Mouse (Mus musculus) stomach, postnatal 0 days (tissue): ENCODE measurements around the gene Arhgef3. TPM values are rescaled to one million over a fixed set of nuclear protein-coding genes. Genes with fewer than 3 reads are reported as not detected.

ENCODE experiments used
- ATAC-seq: fragments of 200-750 bp; cut with Nextera tagmentation; 2 replicates; pipeline ENCODE4 v1.8.0; 2017; ENCODE audit not compliant: low FRiP score, low TSS enrichment
- DNase-seq: peaks from one replicate; pipeline ENCODE4 v3.0.0-alpha.2; 2016; ENCODE audit warnings: low spot score
- H3K27ac ChIP-seq: fragments of 300-500 bp; sonication (generic); replicated peaks from 2 replicates; pipeline ENCODE4 v1.5.1; 2014; ENCODE audit warnings: mild to moderate bottlenecking, control low read depth
- H3K27me3 ChIP-seq: fragments of 300-500 bp; sonication (generic); 2 replicates; pipeline ENCODE4 v1.6.1; 2014; ENCODE audit warnings: low read length; ENCODE audit not compliant: control insufficient read depth, insufficient read depth
- H3K36me3 ChIP-seq: fragments of 300-500 bp; sonication (generic); 2 replicates; pipeline ENCODE4 v1.6.1; 2014; ENCODE audit warnings: low read length, mixed read lengths; ENCODE audit not compliant: control insufficient read depth, insufficient read depth
- H3K4me1 ChIP-seq: fragments of 300-500 bp; sonication (generic); replicated peaks from 2 replicates; pipeline ENCODE4 v1.6.1; 2014; ENCODE audit warnings: antibody characterized with exemption; ENCODE audit not compliant: control insufficient read depth, insufficient read depth
- H3K4me2 ChIP-seq: fragments of 300-500 bp; sonication (generic); replicated peaks from 2 replicates; pipeline ENCODE4 v1.6.1; 2014; ENCODE audit warnings: low read depth, mild to moderate bottlenecking, control low read depth, moderate library complexity
- H3K4me3 ChIP-seq: fragments of 300-500 bp; sonication (generic); 2 replicates; pipeline ENCODE4 v1.5.1; 2014; ENCODE audit warnings: low read depth, low read length, control low read depth
- H3K9ac ChIP-seq: fragments of 300-500 bp; sonication (generic); 2 replicates; pipeline ENCODE4 v1.6.1; 2014; ENCODE audit warnings: mild to moderate bottlenecking, low read length, control low read depth, mixed read lengths
- H3K9me3 ChIP-seq: fragments of 300-500 bp; sonication (generic); 2 replicates; pipeline ENCODE4 v1.6.1; 2016; ENCODE audit warnings: low read length; ENCODE audit not compliant: control insufficient read depth
- CTCF ChIP-seq: IDR thresholded peaks from 2 replicates; pipeline ENCODE4 v1.5.1; 2016; ENCODE audit warnings: antibody characterized with exemption, low read depth, mild to moderate bottlenecking, moderate library complexity
- EP300 ChIP-seq: optimal IDR thresholded peaks from 2 replicates; pipeline ENCODE3; 2016; ENCODE audit warnings: antibody characterized with exemption
- WGBS: fragments of 180-500 bp; shearing (Covaris S2); extraction: QIAGEN DNeasy Blood & Tissue Kit; methylation state at CpG from one replicate; pipeline ENCODE4 v1.1.7; 2014; 5-methylcytosine and 5-hydroxymethylcytosine counted together
- polyA plus RNA-seq: library from polyadenylated mRNA; unstranded; fragments of >200 nt; fragmentation: Nextera tagmentation; extraction: Ambion mirVana; gene quantifications from 2 replicates; pipeline ENCODE4 v1.2.1, GENCODE M21; 2015

Arhgef3 gene
- polyA plus RNA-seq, 1 experiment from 2014 or later: 13.1 TPM

GRCm38 (mm10) chr14:27324689-27325088 lies 210.0 kb downstream of the Arhgef3 start:
- Histone ChIP-seq H3K27me3 (no peaks in the 10 kb centered on the region), H3K9ac (no peak overlapping the region), H3K4me3 (no peak overlapping the region), H3K4me1 (no peaks in the 10 kb centered on the region), H3K4me2 (no peak overlapping the region), H3K27ac (no peak overlapping the region), H3K36me3 (no peaks in the 10 kb centered on the region), H3K9me3 (no peaks in the 10 kb centered on the region)
- ATAC-seq (no peak), DNase-seq (no peak)
- TF ChIP-seq CTCF: no peak
- no peak for TF ChIP-seq EP300
- 59% methylated on average over 7 of the region's 7 CpGs for WGBS

GRCm38 (mm10) chr14:27325537-27325936 lies 210.8 kb downstream of the Arhgef3 start:
- Histone ChIP-seq H3K4me2 (no peak overlapping the region), H3K27ac (no peak overlapping the region), H3K9me3 (no peaks in the 10 kb centered on the region), H3K27me3 (no peaks in the 10 kb centered on the region), H3K9ac (no peak overlapping the region), H3K4me3 (no peak overlapping the region), H3K36me3 (no peaks in the 10 kb centered on the region), H3K4me1 (no peaks in the 10 kb centered on the region)
- WGBS: 67% methylated on average over 6 of the region's 6 CpGs
- ATAC-seq (no peak), DNase-seq (no peak)
- TF ChIP-seq CTCF (no peak), EP300 (no peak)

GRCm38 (mm10) chr14:27327862-27328261 lies 213.2 kb downstream of the Arhgef3 start:
- no peaks in the 10 kb centered on the region for H3K4me1 ChIP-seq
- H3K9ac ChIP-seq: no peak overlapping the region
- H3K4me3 ChIP-seq: no peak overlapping the region
- WGBS: 38% methylated on average over 3 of the region's 3 CpGs
- no peak overlapping the region for H3K4me2 ChIP-seq
- H3K27me3 ChIP-seq: no peaks in the 10 kb centered on the region
- no peaks in the 10 kb centered on the region for H3K9me3 ChIP-seq
- no peaks in the 10 kb centered on the region for H3K36me3 ChIP-seq
- TF ChIP-seq CTCF: no peak
- TF ChIP-seq EP300: no peak
- H3K27ac ChIP-seq: no peak overlapping the region
- peak; percentile 47; the same call in 1 of the 2 replicates for ATAC-seq
- no peak for DNase-seq

- H3K4me3 ChIP-seq: no peak overlapping the region
- no peaks in the 10 kb centered on the region for H3K27me3 ChIP-seq
- ATAC-seq: no peak
- no peaks in the 10 kb centered on the region for H3K4me1 ChIP-seq
- no peaks in the 10 kb centered on the region for H3K36me3 ChIP-seq
- WGBS: 77% methylated on average over 3 of the region's 3 CpGs
- TF ChIP-seq CTCF: no peak
- TF ChIP-seq EP300: no peak
- no peak for DNase-seq
- H3K4me2 ChIP-seq: no peak overlapping the region
- H3K27ac ChIP-seq: no peak overlapping the region
- no peaks in the 10 kb centered on the region for H3K9me3 ChIP-seq
- no peak overlapping the region for H3K9ac ChIP-seq
These were observed 214.3 kb downstream of the Arhgef3 start for GRCm38 (mm10) chr14:27328952-27329351.

GRCm38 (mm10) chr14:27331490-27332035 lies 216.9 kb downstream of the Arhgef3 start:
- Histone ChIP-seq H3K4me3 (no peak overlapping the region), H3K36me3 (no peaks in the 10 kb centered on the region), H3K4me2 (no peak overlapping the region), H3K27me3 (no peaks in the 10 kb centered on the region), H3K4me1 (no peaks in the 10 kb centered on the region), H3K27ac (no peak overlapping the region), H3K9ac (no peak overlapping the region), H3K9me3 (no peaks in the 10 kb centered on the region)
- 59% methylated on average over 10 of the region's 10 CpGs for WGBS
- TF ChIP-seq CTCF: no peak
- TF ChIP-seq EP300: no peak
- ATAC-seq (no peak), DNase-seq (no peak)

GRCm38 (mm10) chr14:27332359-27332987 lies 217.8 kb downstream of the Arhgef3 start:
- Histone ChIP-seq H3K9ac (no peak overlapping the region), H3K4me3 (no peak overlapping the region), H3K27ac (no peak overlapping the region), H3K4me2 (no peak overlapping the region), H3K27me3 (no peaks in the 10 kb centered on the region), H3K36me3 (no peaks in the 10 kb centered on the region), H3K4me1 (no peaks in the 10 kb centered on the region), H3K9me3 (no peaks in the 10 kb centered on the region)
- ATAC-seq: no peak
- no peak for DNase-seq
- TF ChIP-seq CTCF: no peak
- no peak for TF ChIP-seq EP300
- 52% methylated on average over 4 of the region's 4 CpGs for WGBS
